Mouse (Mus musculus): ENCODE results near the gene Ncoa1.

DNA sequence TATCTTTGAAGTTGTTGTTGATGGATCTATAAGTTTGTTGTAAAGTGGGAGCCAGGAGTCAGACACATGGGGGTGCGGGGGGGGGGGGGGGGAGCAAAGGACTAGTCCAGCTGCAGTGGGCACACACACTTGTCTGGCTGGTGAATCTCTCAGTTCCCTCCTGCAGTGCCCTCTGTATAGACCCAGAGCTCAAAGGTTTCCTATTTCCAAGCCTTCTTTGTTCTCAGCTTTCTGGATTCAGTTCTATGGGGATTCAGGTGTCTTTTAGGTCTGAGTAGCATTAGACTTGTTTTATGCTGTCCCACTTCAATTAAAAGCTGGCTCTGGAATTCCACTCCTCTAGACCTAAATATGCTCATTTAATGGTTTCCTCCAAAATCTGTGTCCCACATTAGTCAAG, 117.5 kb downstream of the Ncoa1 start:
- no peak for TF ChIP-seq CTCF (IDR thresholded peaks at IDR 0.05; ENCODE audit: low read depth, low read length)
- no peak for TF ChIP-seq GATA1 (IDR thresholded peaks at IDR 0.05; ENCODE audit: borderline replicate concordance, low read length)
- TF ChIP-seq TAL1 (conservative IDR thresholded peaks at IDR 0.05; ENCODE audit: low read depth, low read length), result no peak
- TF ChIP-seq GATA2 (IDR thresholded peaks at IDR 0.05; ENCODE audit: borderline replicate concordance, low read depth, low read length), result no peak

All from G1E (cell line).